Mouse (Mus musculus) cerebellum, adult 18-20 months (tissue): ENCODE results near the gene Gm28635.
A peak's percentile ranks its signal among the peaks of the same experiment; 100 is the strongest.

Experiments
- DNase-seq, 2 experiments: peaks; one replicate each; pipeline ENCODE4 v3.0.0; 2021

Gene Gm28635

GRCm38 (mm10) chr2:84637452-84638165 lies 40.2 kb downstream of the Gm28635 start:
- DNase-seq: no peak

GRCm38 (mm10) chr2:84636231-84636741 lies 41.6 kb downstream of the Gm28635 start:
- no peak for DNase-seq

GRCm38 (mm10) chr2:84635611-84636010 lies 42.2 kb downstream of the Gm28635 start:
- DNase-seq: peak; percentile 62 to 64

- DNase-seq: no peak
Observed at GRCm38 (mm10) chr2:84634934-84635482, 42.8 kb downstream of the Gm28635 start.

DNA sequence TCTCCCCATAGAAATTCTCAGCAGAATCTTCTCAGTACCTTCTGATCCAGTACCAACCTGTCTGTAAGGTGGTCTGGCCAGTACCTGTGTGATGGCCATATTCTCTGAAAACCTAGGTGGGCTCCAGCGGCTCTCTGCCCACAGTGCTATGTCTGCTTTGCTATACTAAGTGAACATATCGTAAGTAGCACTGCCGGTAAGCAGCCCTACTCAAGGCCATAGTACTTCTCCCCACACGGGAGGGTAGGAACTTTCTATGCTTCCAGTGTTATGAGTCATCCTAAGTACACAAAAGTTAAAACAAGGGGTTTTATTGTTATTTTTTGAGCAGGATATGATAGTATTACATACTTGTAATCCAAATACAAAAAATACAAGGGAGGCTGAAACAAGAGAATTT lies 43.8 kb downstream of the Gm28635 start:
- DNase-seq: no peak

DNA sequence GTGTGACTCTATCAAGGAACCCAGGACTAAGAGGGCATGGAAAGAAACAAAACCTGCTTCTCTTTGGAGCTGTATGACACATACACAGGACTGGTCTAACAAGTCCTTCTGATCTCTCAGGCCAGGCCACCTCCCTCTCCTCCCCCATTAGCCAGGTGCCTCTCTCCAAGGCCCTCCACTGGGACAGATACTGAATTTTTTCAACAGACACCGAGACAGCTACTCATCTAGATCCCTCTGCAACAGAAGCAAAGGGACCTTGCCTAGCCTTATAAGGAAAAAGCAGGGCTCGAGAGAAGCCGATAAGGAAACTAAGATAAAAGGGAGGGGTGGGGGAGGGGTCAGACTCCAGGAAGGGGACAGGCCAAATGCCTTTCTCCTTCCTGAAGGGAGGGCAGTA lies 44.8 kb downstream of the Gm28635 start:
- no peak for DNase-seq

GRCm38 (mm10) chr2:84632001-84632400 lies 45.8 kb downstream of the Gm28635 start:
- no peak for DNase-seq

DNA sequence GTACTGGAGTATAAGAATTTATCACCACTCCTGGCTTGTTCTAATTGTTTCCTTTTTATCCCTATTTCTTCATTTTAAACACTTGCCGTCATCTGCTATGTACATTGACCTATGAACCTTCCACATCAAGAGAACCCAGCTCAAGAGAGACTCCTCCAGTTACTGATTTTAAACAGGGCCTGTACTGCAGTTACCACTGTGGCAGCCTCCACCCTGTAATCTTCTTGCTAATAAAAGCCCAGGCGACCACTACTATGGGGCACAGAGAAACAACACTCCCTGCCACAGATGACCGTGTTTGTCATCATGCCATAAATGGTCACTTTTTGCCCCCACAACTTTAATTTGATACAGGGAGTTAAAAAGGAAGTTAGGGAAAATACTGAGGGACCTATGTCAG lies 50.8 kb downstream of the Gm28635 start:
- no peak for DNase-seq

- DNase-seq: no peak
Observed at GRCm38 (mm10) chr2:84626366-84626975, 51.4 kb downstream of the Gm28635 start.

GRCm38 (mm10) chr2:84624201-84624600 lies 53.6 kb downstream of the Gm28635 start:
- no peak for DNase-seq

DNA sequence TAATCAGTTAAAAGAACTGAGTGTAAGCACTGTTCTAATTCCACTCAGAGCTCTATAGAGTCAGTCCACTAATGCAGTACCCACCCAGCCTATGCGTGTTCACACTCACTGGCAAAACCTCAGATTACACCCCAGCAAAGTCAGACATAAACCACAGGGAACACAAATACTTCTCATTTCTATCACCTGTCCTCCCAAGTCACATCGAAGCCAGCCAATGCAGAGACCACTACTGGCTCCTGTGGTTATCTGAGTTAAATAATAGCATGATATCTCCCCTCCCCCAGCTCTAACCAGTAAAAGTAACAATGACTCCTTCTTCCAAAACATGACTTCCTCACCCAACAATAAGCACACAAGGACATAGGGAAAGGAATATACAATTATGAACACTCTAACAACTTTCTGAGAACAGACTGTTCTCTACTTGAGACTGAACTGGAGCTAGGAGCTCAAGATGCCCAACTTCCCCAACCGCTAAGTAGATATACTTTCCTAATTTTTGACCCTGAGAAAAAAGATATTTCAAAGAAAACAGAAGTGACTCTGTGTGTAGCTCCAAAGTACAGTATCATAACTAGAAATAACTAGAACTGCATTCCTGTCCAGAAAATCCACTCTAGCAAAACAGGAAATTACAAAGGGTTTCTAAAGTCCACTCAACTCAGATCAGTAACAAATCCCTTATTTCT lies 54.3 kb downstream of the Gm28635 start:
- no peak for DNase-seq

- DNase-seq: no peak
Observed at GRCm38 (mm10) chr2:84622668-84623067, 55.2 kb downstream of the Gm28635 start.

GRCm38 (mm10) chr2:84619646-84620340 lies 58.0 kb downstream of the Gm28635 start:
- no peak for DNase-seq

GRCm38 (mm10) chr2:84618914-84619313 lies 58.9 kb downstream of the Gm28635 start:
- DNase-seq: no peak

DNA sequence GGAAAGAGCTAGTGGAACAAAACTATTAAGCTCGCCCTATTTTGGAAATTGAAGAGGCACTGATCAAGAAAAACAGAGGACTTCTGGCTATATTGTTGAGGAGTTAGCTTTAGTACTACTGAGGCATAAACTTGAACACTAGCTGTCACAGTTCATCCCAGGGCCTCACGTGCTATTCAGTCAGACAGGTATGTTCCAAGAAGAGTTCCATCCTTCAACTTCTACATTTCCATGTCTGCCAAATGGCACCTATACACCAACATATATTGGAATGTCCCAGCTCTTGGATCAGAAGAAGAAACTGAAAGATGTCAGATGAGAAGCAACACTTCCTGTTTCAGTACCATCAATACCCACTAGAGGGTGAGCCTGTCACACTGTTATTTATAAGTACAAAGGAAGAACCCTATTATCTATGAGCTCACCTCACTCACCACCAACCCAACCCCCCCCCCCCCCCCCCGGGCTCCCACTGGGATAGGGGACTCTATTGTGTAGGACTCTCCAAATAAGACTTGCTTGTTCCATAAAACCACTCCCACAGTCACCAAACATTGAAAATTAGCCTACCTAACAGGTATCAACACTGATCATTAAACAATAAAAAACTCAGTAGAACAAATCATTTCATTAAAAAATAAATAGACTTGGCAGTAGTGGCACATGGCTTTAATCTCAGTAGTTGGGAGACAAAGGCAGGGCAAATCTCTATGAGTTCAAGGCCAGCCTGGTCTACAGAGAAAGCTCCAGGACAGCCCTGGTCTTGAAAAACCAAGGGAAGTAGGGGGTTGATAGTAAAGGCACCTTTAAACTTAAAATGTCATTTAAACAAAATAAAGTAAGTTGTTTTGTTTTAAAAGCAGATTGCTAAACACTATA lies 60.0 kb downstream of the Gm28635 start:
- peak; percentile 47 to 55 for DNase-seq

DNA sequence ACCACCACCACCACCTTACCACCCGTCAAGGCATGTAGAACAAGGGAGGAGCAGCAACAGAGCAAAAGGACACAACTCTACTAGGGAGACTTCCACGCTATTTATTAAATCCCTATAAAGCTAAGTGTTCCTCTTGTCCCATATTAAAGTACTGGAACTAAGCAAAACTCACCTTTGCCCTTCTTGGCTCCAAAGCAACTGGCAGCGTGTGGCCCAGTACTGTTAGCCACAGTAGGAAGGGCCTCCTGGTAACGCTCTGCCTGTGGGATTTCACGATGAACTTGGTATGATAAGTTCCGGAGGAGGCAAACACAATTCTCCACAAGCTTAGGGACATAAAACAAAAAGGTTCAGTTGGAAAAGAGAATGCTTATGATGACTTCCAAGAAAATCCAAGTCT lies 65.1 kb downstream of the Gm28635 start:
- no peak for DNase-seq

DNA sequence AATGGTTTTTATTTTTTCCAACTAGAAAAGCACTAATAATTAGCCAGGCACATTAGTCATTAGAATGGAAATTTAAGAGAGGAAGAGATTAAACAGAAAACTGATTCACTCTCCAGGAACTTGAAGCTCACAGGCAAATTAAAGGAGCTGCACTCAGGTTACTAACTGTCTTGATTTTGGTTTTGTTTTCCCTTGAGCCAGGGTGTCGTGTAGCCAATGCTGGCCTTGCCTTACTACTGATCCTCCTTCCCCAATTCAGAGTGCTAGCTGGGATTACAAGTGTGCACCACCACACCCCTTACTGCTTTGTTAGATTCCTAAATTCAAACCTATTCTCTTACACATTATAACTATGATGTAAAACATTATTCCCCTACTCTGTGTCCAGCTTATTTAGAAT lies 70.0 kb downstream of the Gm28635 start:
- no peak for DNase-seq

DNA sequence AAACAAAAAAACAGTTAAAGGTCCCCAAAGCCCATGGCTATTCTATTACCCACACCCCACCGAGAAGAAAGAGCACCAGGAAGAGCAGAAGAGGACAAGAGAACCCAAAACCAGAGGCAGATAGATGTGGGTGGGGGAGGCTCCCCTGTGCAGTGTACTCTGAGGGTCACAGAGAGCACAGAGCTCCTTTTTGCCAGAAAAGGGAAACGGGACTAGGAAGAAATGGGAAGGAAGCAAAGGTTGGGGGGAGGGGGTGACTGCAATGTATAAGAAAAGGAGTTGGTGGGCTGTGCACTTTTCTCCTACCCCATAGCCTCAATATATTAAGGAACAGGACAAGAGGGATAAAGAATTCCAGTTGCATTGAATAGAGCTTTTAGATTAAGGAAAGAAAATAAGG lies 76.9 kb downstream of the Gm28635 start:
- no peak for DNase-seq

- DNase-seq: no peak
Observed at GRCm38 (mm10) chr2:84599270-84599888, 78.5 kb downstream of the Gm28635 start.

GRCm38 (mm10) chr2:84597123-84597522 lies 80.7 kb downstream of the Gm28635 start:
- no peak for DNase-seq

DNA sequence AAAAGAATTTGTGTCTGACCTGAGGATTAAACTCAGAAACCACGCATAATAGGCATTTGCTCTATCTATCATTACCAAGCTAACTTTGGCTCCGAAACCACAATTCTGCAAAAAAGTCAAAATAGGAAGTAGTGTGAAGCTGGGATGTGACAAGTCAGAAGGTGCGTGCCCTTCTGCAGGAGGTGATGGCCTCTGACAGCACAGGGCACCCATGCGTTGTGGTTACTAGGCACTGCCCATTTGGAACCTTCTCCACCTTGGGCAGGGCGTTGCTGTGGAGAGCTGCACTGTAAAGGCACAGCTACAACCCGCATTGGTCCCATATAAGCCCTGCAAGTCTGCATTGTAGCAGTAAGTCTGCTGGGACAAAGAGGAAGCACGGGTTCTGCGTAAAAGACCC lies 85.0 kb downstream of the Gm28635 start:
- DNase-seq: no peak
